Mouse (Mus musculus): ENCODE results near the gene Iqgap1. TPM values are rescaled to one million over a fixed set of nuclear protein-coding genes. Genes with fewer than 3 reads are reported as not detected.

Gene Iqgap1
- polyA plus RNA-seq, 2 experiments = 5.5 to 11.2 TPM

DNA sequence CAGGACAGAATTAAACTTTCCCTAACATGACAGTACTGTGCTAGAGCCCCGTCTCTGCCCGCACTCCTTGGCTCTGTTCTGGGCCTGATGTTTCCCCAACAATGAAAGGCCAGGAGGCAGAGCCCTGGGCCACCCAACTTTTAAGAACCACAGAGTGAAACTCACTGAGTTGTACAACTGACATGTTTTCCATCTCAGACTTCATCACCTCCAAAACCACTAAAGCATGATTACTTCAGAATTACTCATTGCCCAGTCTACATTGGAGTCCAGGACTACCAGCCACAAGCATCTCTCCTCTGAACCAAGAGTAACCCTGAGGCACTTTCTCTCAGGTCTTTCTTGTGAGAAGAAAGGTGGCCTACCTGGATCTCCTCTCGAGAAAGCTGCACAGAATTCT lies 83.1 kb downstream of the Iqgap1 start:
- no peaks in the 10 kb centered on the region for H3K4me1 ChIP-seq (replicated peaks; ENCODE audit: control insufficient read depth in 2 of 2, insufficient read depth in 2 of 2, low read length in 1 of 2)
- H3K27me3 ChIP-seq (ENCODE audit: control insufficient read depth, insufficient read depth, low read length) = no peaks in the 10 kb centered on the region
- ATAC-seq (ENCODE audit: insufficient read depth) (no peak), DNase-seq (ENCODE audit: low read depth in 3 of 3, low spot score in 3 of 3) (no peak)
- 75% methylated on average over 3 of the region's 3 CpGs for WGBS (ENCODE audit: insufficient replicate concordance)
- H3K4me3 ChIP-seq (ENCODE audit: insufficient read depth in 1 of 2, low read depth in 2 of 2, low read length in 2 of 2) = no peak overlapping the region
- H3K9ac ChIP-seq (replicated peaks) = no peak overlapping the region
- H3K4me2 ChIP-seq (ENCODE audit: low read depth) = no peak overlapping the region
- no peak overlapping the region for H3K27ac ChIP-seq
- H3K9me3 ChIP-seq (ENCODE audit: control insufficient read depth, low read length) = no peaks in the 10 kb centered on the region
- H3K36me3 ChIP-seq (replicated peaks; ENCODE audit: control insufficient read depth, insufficient read depth, low read depth) = no peaks in the 10 kb centered on the region; the same call in 1 of the 2 replicates
- TF ChIP-seq CTCF (IDR thresholded peaks at IDR 0.05; ENCODE audit: low read depth) (no peak), EP300 (IDR thresholded peaks at IDR 0.05; ENCODE audit: low read depth) (no peak)

DNA sequence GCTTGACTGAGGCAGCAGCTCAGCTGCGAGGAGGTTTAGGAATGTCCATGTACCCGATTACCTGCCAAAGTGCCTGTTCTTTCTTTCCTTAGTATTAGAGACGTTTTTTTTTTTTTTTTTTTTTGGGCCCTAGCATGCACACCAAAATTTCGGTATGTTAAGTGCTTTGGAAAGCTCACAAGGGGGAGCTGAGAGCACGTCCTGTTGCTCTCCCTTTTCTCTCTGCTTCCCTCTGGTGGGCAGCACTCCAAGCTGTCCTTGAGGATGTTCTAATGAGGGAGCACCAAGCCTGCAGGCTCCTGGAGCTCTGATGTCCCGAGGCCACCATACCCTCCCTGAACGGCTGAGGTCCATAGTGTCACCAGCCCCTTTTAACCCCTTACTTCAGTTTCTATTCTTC lies 84.8 kb downstream of the Iqgap1 start:
- no peaks in the 10 kb centered on the region for H3K4me1 ChIP-seq (replicated peaks; ENCODE audit: control insufficient read depth in 2 of 2, insufficient read depth in 2 of 2, low read length in 1 of 2)
- no peak overlapping the region for H3K4me3 ChIP-seq (ENCODE audit: insufficient read depth in 1 of 2, low read depth in 2 of 2, low read length in 2 of 2)
- no peak overlapping the region for H3K9ac ChIP-seq (replicated peaks)
- H3K27ac ChIP-seq = no peak overlapping the region
- no peaks in the 10 kb centered on the region for H3K27me3 ChIP-seq (ENCODE audit: control insufficient read depth, insufficient read depth, low read length)
- DNase-seq (ENCODE audit: low read depth in 3 of 3, low spot score in 3 of 3) (no peak), ATAC-seq (ENCODE audit: insufficient read depth) (no peak)
- 27% methylated on average over 7 of the region's 7 CpGs for WGBS (ENCODE audit: insufficient replicate concordance)
- H3K9me3 ChIP-seq (ENCODE audit: control insufficient read depth, low read length) = no peaks in the 10 kb centered on the region
- H3K36me3 ChIP-seq (replicated peaks; ENCODE audit: control insufficient read depth, insufficient read depth, low read depth) = no peaks in the 10 kb centered on the region; the same call in 1 of the 2 replicates
- TF ChIP-seq CTCF (IDR thresholded peaks at IDR 0.05; ENCODE audit: low read depth) = peak; percentile 82
- no peak for TF ChIP-seq EP300 (IDR thresholded peaks at IDR 0.05; ENCODE audit: low read depth)
- H3K4me2 ChIP-seq (ENCODE audit: low read depth) = no peak overlapping the region

DNA sequence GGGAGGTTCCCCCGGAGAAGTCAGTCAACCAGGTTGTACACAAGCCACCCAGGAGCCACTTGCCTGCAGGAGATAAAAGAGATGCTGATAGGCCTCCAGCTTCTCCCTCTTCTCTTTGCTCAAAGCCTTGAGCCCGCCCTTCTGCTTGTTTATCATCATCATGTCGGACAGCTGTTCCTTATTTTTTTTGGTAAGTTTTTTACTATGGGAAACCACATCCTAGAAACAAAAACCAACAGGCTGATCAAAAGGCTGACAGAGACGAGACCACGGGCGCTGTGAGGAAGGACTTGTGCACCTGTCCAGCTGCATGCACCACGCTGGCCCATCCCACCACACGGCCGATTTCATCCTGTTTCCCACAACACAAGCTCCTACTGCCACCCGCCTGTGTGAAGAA lies 89.6 kb downstream of the Iqgap1 start:
- WGBS (ENCODE audit: insufficient replicate concordance) = 62% methylated on average over 10 of the region's 10 CpGs

DNA sequence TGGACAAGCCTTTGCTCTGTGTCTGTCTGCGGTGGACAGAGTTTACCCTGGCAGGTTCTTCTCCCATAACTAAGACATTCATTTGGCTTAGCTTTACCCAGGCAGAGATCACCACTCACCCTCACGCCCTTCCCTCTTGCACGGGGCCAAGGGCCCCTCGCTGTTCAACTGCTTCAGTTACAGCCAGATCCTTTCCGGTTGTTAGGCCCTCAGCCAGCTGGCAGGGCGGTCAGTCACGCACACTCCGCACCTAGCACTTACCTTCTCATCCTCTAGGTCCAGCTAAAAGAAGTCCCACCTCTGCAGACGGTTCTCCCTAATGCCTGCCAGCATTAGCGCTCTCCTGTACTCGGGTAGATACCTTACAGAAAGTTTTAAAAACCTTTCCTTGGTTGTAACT lies 92.8 kb downstream of the Iqgap1 start:
- H3K9me3 ChIP-seq (ENCODE audit: control insufficient read depth, low read length) = no peaks in the 10 kb centered on the region
- no peaks in the 10 kb centered on the region for H3K27me3 ChIP-seq (ENCODE audit: control insufficient read depth, insufficient read depth, low read length)
- ATAC-seq (ENCODE audit: insufficient read depth) (no peak), DNase-seq (ENCODE audit: low read depth in 3 of 3, low spot score in 3 of 3) (no peak)
- 73% methylated on average over 11 of the region's 11 CpGs for WGBS (ENCODE audit: insufficient replicate concordance)
- no peak overlapping the region for H3K4me2 ChIP-seq (ENCODE audit: low read depth)
- H3K27ac ChIP-seq = no peak overlapping the region
- no peak overlapping the region for H3K4me3 ChIP-seq (ENCODE audit: insufficient read depth in 1 of 2, low read depth in 2 of 2, low read length in 2 of 2)
- H3K36me3 ChIP-seq (replicated peaks; ENCODE audit: control insufficient read depth, insufficient read depth, low read depth) = no peaks in the 10 kb centered on the region; the same call in 1 of the 2 replicates
- TF ChIP-seq EP300 (IDR thresholded peaks at IDR 0.05; ENCODE audit: low read depth) = no peak
- no peaks in the 10 kb centered on the region for H3K4me1 ChIP-seq (replicated peaks; ENCODE audit: control insufficient read depth in 2 of 2, insufficient read depth in 2 of 2, low read length in 1 of 2)
- no peak overlapping the region for H3K9ac ChIP-seq (replicated peaks)

More for the DNA sequence above, 89.6 kb downstream of the Iqgap1 start:
- no peak overlapping the region for H3K9ac ChIP-seq (replicated peaks)
- no peak for DNase-seq (ENCODE audit: low read depth in 3 of 3, low spot score in 3 of 3)
- H3K9me3 ChIP-seq (ENCODE audit: control insufficient read depth, low read length) = no peaks in the 10 kb centered on the region
- no peak for ATAC-seq (ENCODE audit: insufficient read depth)
- no peaks in the 10 kb centered on the region for H3K4me1 ChIP-seq (replicated peaks; ENCODE audit: control insufficient read depth in 2 of 2, insufficient read depth in 2 of 2, low read length in 1 of 2)
- no peak overlapping the region for H3K4me2 ChIP-seq (ENCODE audit: low read depth)
- no peaks in the 10 kb centered on the region; the same call in 1 of the 2 replicates for H3K36me3 ChIP-seq (replicated peaks; ENCODE audit: control insufficient read depth, insufficient read depth, low read depth)
- no peaks in the 10 kb centered on the region for H3K27me3 ChIP-seq (ENCODE audit: control insufficient read depth, insufficient read depth, low read length)
- H3K27ac ChIP-seq = no peak overlapping the region
- no peak overlapping the region for H3K4me3 ChIP-seq (ENCODE audit: insufficient read depth in 1 of 2, low read depth in 2 of 2, low read length in 2 of 2)
- no peak for TF ChIP-seq EP300 (IDR thresholded peaks at IDR 0.05; ENCODE audit: low read depth)
- no peak for TF ChIP-seq CTCF (IDR thresholded peaks at IDR 0.05; ENCODE audit: low read depth)

DNA sequence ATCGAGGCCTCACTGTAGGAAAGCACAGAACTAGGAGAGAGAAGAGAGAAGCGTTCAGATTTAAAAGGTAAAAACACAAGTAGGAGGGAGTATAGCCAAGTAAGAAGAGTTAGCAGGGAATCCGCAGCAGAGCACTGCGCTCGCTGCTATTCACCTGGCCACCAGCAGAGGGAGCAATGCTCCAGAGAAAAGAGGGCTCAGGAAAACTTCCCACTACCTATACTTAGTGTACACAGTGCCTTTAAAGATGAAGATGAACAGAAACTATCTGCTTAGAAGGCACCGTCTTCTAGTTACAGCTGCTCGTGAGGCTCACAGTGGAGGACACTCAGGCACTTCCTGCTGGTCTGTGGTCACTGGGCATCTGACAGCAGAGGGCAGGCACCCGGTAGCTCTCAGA lies 96.1 kb downstream of the Iqgap1 start:
- no peaks in the 10 kb centered on the region for H3K36me3 ChIP-seq (replicated peaks; ENCODE audit: control insufficient read depth, insufficient read depth, low read depth)

More for the DNA sequence above, 96.1 kb downstream of the Iqgap1 start:
- DNase-seq (ENCODE audit: low read depth in 3 of 3, low spot score in 3 of 3) (peak in 2 of 3 experiments; percentile 22 to 43), ATAC-seq (ENCODE audit: insufficient read depth) (no peak)
- Histone ChIP-seq H3K4me1 (replicated peaks; ENCODE audit: control insufficient read depth in 2 of 2, insufficient read depth in 2 of 2, low read length in 1 of 2) (no peaks in the 10 kb centered on the region), H3K27ac (no peak overlapping the region), H3K9me3 (ENCODE audit: control insufficient read depth, low read length) (no peaks in the 10 kb centered on the region), H3K27me3 (ENCODE audit: control insufficient read depth, insufficient read depth, low read length) (no peaks in the 10 kb centered on the region), H3K9ac (replicated peaks) (no peak overlapping the region), H3K4me2 (ENCODE audit: low read depth) (no peak overlapping the region), H3K4me3 (ENCODE audit: insufficient read depth in 1 of 2, low read depth in 2 of 2, low read length in 2 of 2) (no peak overlapping the region)
- no peak for TF ChIP-seq EP300 (IDR thresholded peaks at IDR 0.05; ENCODE audit: low read depth)
- TF ChIP-seq CTCF (IDR thresholded peaks at IDR 0.05; ENCODE audit: low read depth) = peak; percentile 95
- WGBS (ENCODE audit: insufficient replicate concordance) = 19% methylated on average over 8 of the region's 8 CpGs

Data from liver, embryonic 14.5 days (tissue).